Mouse (Mus musculus): ENCODE measurements around the gene Zfp286.

DNA sequence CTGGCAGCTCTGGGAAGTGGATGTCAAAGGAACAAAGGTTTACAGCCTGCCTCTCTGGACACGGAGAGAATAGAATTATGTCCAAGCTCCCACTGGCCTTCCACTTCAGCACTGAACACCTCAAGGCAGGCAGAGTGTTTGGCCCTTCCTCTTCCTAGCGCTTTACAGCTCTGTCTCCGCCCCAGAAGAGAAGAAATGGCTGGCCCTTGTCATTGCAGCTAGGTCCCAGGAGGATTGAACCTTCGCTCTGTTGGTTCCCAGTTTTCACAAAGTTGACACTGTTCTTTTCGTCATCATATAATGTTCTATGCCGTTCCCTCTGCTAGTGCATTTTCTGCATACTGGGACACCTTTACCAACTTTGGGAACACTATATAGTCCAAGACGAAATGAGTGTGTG is 81.0 kb downstream of the Zfp286 start:
- TF ChIP-seq CTCF (IDR thresholded peaks at IDR 0.05; ENCODE audit: low read depth) (no peak), EP300 (IDR thresholded peaks at IDR 0.05; ENCODE audit: low read depth) (no peak)

Data from liver, postnatal 0 days (tissue).